34 mouse cellular contexts compared by ENCODE assay signal in genomic region chr5:96718601-96719000, GRCm38 (mm10).
"Had no signal": no experiment of that assay in that cellular context is flagged by ENCODE, and none has a peak within 500 bp of the region (broad histone marks: within the 10 kb centered on the region; RNA-seq: fewer than 3 reads in every experiment).

No protein-coding gene starts in this region.

- H3K4me2 ChIP-seq: heart, embryonic 11.5 days; heart, embryonic 12.5 days; heart, embryonic 13.5 days; heart, embryonic 15.5 days; hindbrain, embryonic 12.5 days; hindbrain, embryonic 13.5 days; hindbrain, embryonic 14.5 days; hindbrain, embryonic 15.5 days; intestine, embryonic 15.5 days had no signal

- H3K36me3 ChIP-seq: hindbrain, embryonic 10.5 days; hindbrain, embryonic 12.5 days; hindbrain, embryonic 13.5 days; hindbrain, embryonic 15.5 days; intestine, embryonic 15.5 days had no signal

- H3K4me3 ChIP-seq: heart, embryonic 12.5 days; heart, embryonic 13.5 days; heart, embryonic 15.5 days; hindbrain, embryonic 10.5 days; hindbrain, embryonic 12.5 days; hindbrain, embryonic 13.5 days; hindbrain, embryonic 15.5 days; intestine, embryonic 15.5 days; layer of hippocampus, adult 2 months; left cerebral cortex, adult 2 months had no signal

- H3K27me3 ChIP-seq: heart, embryonic 12.5 days; heart, embryonic 13.5 days; heart, embryonic 15.5 days; hindbrain, embryonic 12.5 days; hindbrain, embryonic 13.5 days; hindbrain, embryonic 15.5 days; intestine, embryonic 15.5 days had no signal

- H3K9ac ChIP-seq: heart, embryonic 12.5 days; heart, embryonic 13.5 days; heart, embryonic 15.5 days; hindbrain, embryonic 12.5 days; hindbrain, embryonic 13.5 days; hindbrain, embryonic 14.5 days; hindbrain, embryonic 15.5 days; intestine, embryonic 15.5 days had no signal

- H3K4me1 ChIP-seq: intestine, embryonic 15.5 days had no signal

- ATAC-seq: hindbrain, embryonic 16.5 days; hindbrain, postnatal 0 days; inflammation-experienced regulatory T-cells, adult 6 months; intestine, embryonic 15.5 days; intestine, embryonic 16.5 days; intestine, postnatal 0 days had no signal

- DNase-seq: heart, postnatal 10 days; heart, postnatal 14 days; heart, postnatal 36 days; heart, postnatal 4 days; kidney, adult 11 months; kidney, adult 18-20 months; kidney, adult 2 months; kidney, adult 8-10 months; kidney, adult 9 months; kidney, postnatal 10 days; kidney, postnatal 14 days; kidney, postnatal 25 days; kidney, postnatal 36 days; kidney, postnatal 4 days; layer of hippocampus, adult 9-11 months; layer of hippocampus, postnatal 36 days had no signal

- H3K27ac ChIP-seq: heart, embryonic 13.5 days; heart, embryonic 15.5 days; hindbrain, embryonic 10.5 days; hindbrain, embryonic 12.5 days; hindbrain, embryonic 13.5 days; hindbrain, embryonic 14.5 days; hindbrain, embryonic 15.5 days; hindbrain, postnatal 0 days; intestine, embryonic 15.5 days; kidney, postnatal 0 days; layer of hippocampus, adult 2 months; left cerebral cortex, adult 2 months had no signal

- H3K9me3 ChIP-seq: heart, embryonic 13.5 days; heart, embryonic 15.5 days; hindbrain, embryonic 10.5 days; hindbrain, embryonic 12.5 days; hindbrain, embryonic 13.5 days; hindbrain, embryonic 15.5 days; intestine, embryonic 15.5 days had no signal
